Mouse (Mus musculus) kidney, adult 9 months (tissue): ENCODE measurements around the gene Nhlrc1.

ENCODE experiments used
- DNase-seq: peaks from one replicate; pipeline ENCODE4 v3.0.0; 2022

Gene Nhlrc1

GRCm38 (mm10) chr13:47014334-47015194 is at the start of gene Nhlrc1:
Gene Nhlrc1, minus strand, starts transcription at chr13:47014850.
- peak; percentile 75 for DNase-seq

GRCm38 (mm10) chr13:47063985-47064760 is 49.5 kb upstream of the Nhlrc1 start:
- no peak for DNase-seq

GRCm38 (mm10) chr13:47062756-47063155 is 48.1 kb upstream of the Nhlrc1 start:
- no peak for DNase-seq

GRCm38 (mm10) chr13:47056781-47057180 is 42.1 kb upstream of the Nhlrc1 start:
- DNase-seq, result no peak

GRCm38 (mm10) chr13:47056126-47056525 is 41.5 kb upstream of the Nhlrc1 start:
- DNase-seq, result no peak

GRCm38 (mm10) chr13:47053971-47054370 is 39.3 kb upstream of the Nhlrc1 start:
- no peak for DNase-seq

GRCm38 (mm10) chr13:47050009-47050408 is 35.4 kb upstream of the Nhlrc1 start:
- DNase-seq, result no peak

- peak; percentile 75 for DNase-seq
These were observed 33.3 kb upstream of the Nhlrc1 start for GRCm38 (mm10) chr13:47047996-47048395.

- DNase-seq, result peak; percentile 49
These were observed 29.9 kb upstream of the Nhlrc1 start, which contains the start of gene Tpmt for GRCm38 (mm10) chr13:47044617-47044947. Gene Tpmt, minus strand, starts transcription at chr13:47044737.

- DNase-seq, result no peak
These were observed 29.4 kb upstream of the Nhlrc1 start for GRCm38 (mm10) chr13:47043833-47044616.

- peak; percentile 100 for DNase-seq
These were observed 28.5 kb upstream of the Nhlrc1 start, which contains the start of gene Kdm1b for GRCm38 (mm10) chr13:47043030-47043680. Gene Kdm1b, plus strand, starts transcription at chr13:47043499.

- peak; percentile 64 for DNase-seq
These were observed 27.5 kb upstream of the Nhlrc1 start for GRCm38 (mm10) chr13:47042024-47042633.

- DNase-seq, result peak; percentile 76
These were observed 25.4 kb upstream of the Nhlrc1 start for GRCm38 (mm10) chr13:47040061-47040460.

- no peak for DNase-seq
These were observed 23.3 kb upstream of the Nhlrc1 start for GRCm38 (mm10) chr13:47037946-47038345.

GRCm38 (mm10) chr13:47033602-47034001 is 19.0 kb upstream of the Nhlrc1 start:
- DNase-seq, result peak; percentile 53

GRCm38 (mm10) chr13:47030376-47031107 is 15.9 kb upstream of the Nhlrc1 start:
- DNase-seq, result peak; percentile 79

GRCm38 (mm10) chr13:47020798-47021197 is 6.1 kb upstream of the Nhlrc1 start:
- peak; percentile 58 for DNase-seq

- peak; percentile 76 for DNase-seq
These were observed 5.1 kb upstream of the Nhlrc1 start for GRCm38 (mm10) chr13:47019774-47020173.

GRCm38 (mm10) chr13:47017259-47017658 is 2.6 kb upstream of the Nhlrc1 start:
- DNase-seq, result peak; percentile 71

- no peak for DNase-seq
These were observed 498 bp upstream of the Nhlrc1 start for GRCm38 (mm10) chr13:47015195-47015501.

GRCm38 (mm10) chr13:47013740-47014139 is 910 bp downstream of the Nhlrc1 start:
- no peak for DNase-seq
